Comparison of ENCODE assay signal across 22 mouse cellular contexts in the genomic region with DNA sequence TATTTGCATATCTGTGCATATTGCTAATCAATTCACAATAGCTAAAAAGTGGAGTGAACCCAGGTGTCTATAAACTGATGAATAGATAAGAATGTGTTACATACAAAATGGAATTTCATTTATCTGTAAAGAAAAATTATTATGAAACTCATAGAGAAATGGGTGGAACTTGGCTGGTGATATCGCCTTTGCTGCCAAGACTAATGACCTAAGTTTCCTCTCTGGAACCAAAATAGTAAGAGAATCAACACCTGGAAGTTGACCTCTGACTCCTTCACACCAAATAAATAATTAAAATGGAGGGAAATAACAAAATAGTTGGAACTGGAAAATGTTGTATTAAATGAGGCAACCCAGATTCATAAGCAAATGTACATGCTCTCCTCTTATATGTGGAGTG. TPM values are rescaled to one million over a fixed set of nuclear protein-coding genes. Genes with fewer than 3 reads are reported as not detected.
DNase-seq lines count a peak whose midpoint lies in the region; ATAC-seq lines count a peak whose summit lies in the region.
"Had no signal": no experiment of that assay in that cellular context is flagged by ENCODE, and none has a peak within 500 bp of the region (broad histone marks: within the 10 kb centered on the region; RNA-seq: fewer than 3 reads in every experiment).

No protein-coding gene starts in this region.

- no peak overlapping the region for H3K4me2 ChIP-seq in heart, embryonic 12.5 days
- H3K4me2 ChIP-seq: forebrain, embryonic 12.5 days; liver, embryonic 11.5 days; lung, embryonic 15.5 days; neural tube, embryonic 15.5 days had no signal

- H3K4me3 ChIP-seq in heart, embryonic 12.5 days: no peak overlapping the region
- H3K4me3 ChIP-seq: forebrain, embryonic 12.5 days; gastrocnemius, adult 2 months; limb, embryonic 10.5 days; lung, embryonic 15.5 days; neural tube, embryonic 15.5 days had no signal

- DNase-seq in heart, adult 9 months (ENCODE audit: low spot score in 2 of 2): peak; percentile 17 to 39
- DNase-seq in kidney, postnatal 10 days: peak; percentile 28
- no peak for DNase-seq in kidney, adult 18-20 months
- peak; percentile 11 to 30 for DNase-seq in heart, postnatal 36 days
- peak; percentile 45 for DNase-seq in lung, postnatal 36 days
- no peak for DNase-seq in testis, postnatal 10 days (ENCODE audit: low spot score)
- DNase-seq: adrenal gland, adult 2 months; B cell, adult 2 months; cerebellum, adult 9-10 months; gastrocnemius, adult 2 months; right cerebral cortex, postnatal 25 days; thymus, adult 18-20 months; thymus, postnatal 4 days had no signal

- H3K36me3 ChIP-seq in heart, embryonic 12.5 days: no peaks in the 10 kb centered on the region
- H3K36me3 ChIP-seq: forebrain, embryonic 12.5 days; limb, embryonic 10.5 days; lung, embryonic 15.5 days; neural tube, embryonic 15.5 days had no signal

- no peaks in the 10 kb centered on the region for H3K27me3 ChIP-seq in heart, embryonic 12.5 days (replicated peaks)
- H3K27me3 ChIP-seq: forebrain, embryonic 12.5 days; lung, embryonic 15.5 days; neural tube, embryonic 15.5 days had no signal

- ATAC-seq in heart, embryonic 12.5 days (ENCODE audit: insufficient number of reproducible peaks, low FRiP score): no peak
- ATAC-seq: hindbrain, postnatal 0 days; intestine, postnatal 0 days; midbrain, embryonic 16.5 days had no signal

- no peaks in the 10 kb centered on the region for H3K4me1 ChIP-seq in heart, embryonic 12.5 days (replicated peaks)
- H3K4me1 ChIP-seq: forebrain, embryonic 12.5 days; lung, embryonic 15.5 days; neural tube, embryonic 15.5 days had no signal

- no peaks in the 10 kb centered on the region for H3K9me3 ChIP-seq in heart, embryonic 12.5 days (replicated peaks)
- H3K9me3 ChIP-seq: forebrain, embryonic 12.5 days; limb, embryonic 10.5 days; lung, embryonic 15.5 days; neural tube, embryonic 15.5 days had no signal

- no peak overlapping the region for H3K9ac ChIP-seq in heart, embryonic 12.5 days
- H3K9ac ChIP-seq: forebrain, embryonic 12.5 days; lung, embryonic 15.5 days; neural tube, embryonic 15.5 days had no signal

- intact Hi-C loops in heart, postnatal 36 days (cut with DNase I): no loop called here

- H3K27ac ChIP-seq in heart, embryonic 12.5 days (ENCODE audit: poor library complexity, severe bottlenecking): no peak overlapping the region
- H3K27ac ChIP-seq: forebrain, embryonic 12.5 days; gastrocnemius, adult 2 months; hindbrain, postnatal 0 days; limb, embryonic 10.5 days; lung, embryonic 15.5 days; neural tube, embryonic 15.5 days had no signal

- 72% methylated on average over 1 of the region's 1 CpGs for WGBS in heart, embryonic 12.5 days

RNA-seq across cellular contexts. Expression of a gene that starts 53.2 kb away (rescaled TPM):
- polyA plus RNA-seq in heart, embryonic 12.5 days (2016; fragmentation: Nextera tagmentation; extraction: Ambion mirVana): 71.7 TPM in 2 replicates
- total RNA-seq in heart, postnatal 36 days (2021): 10 to 100 TPM; 18.7 to 24.3 TPM

Comparison
In these comparisons a context has a peak if more than half of its experiments do, and no peak if none do; other contexts are left out.
1. DNase-seq: peak in heart, adult 9 months (2 of 2), kidney, postnatal 10 days (single experiment), heart, postnatal 36 days (2 of 2) and lung, postnatal 36 days (single experiment); none in kidney, adult 18-20 months (single experiment) and testis, postnatal 10 days (single experiment).